8 mouse cellular contexts compared by ENCODE assay signal in genomic region chr7:65369101-65369500, GRCm38 (mm10).
DNase-seq lines count a peak whose midpoint lies in the region; ATAC-seq and TF ChIP-seq lines count a peak whose summit lies in the region.

No protein-coding gene starts in this region.

- no peak for ATAC-seq in heart, embryonic 12.5 days (ENCODE audit: insufficient number of reproducible peaks, low FRiP score)
- ATAC-seq in hindbrain, embryonic 13.5 days (ENCODE audit: low FRiP score) = no peak
- ATAC-seq in midbrain, embryonic 12.5 days (ENCODE audit: low FRiP score, low read depth) = no peak

- 31% methylated on average over 5 of the region's 5 CpGs for WGBS in heart, embryonic 12.5 days
- 21% methylated on average over 5 of the region's 5 CpGs for WGBS in hindbrain, embryonic 13.5 days
- WGBS in midbrain, embryonic 12.5 days = 12% methylated on average over 5 of the region's 5 CpGs

- H3K4me3 ChIP-seq in heart, embryonic 12.5 days = peak overlapping the region; percentile 48
- peak overlapping the region; percentile 42 for H3K4me3 ChIP-seq in cortical plate, adult 2 months (ENCODE audit: insufficient read depth, low read length)
- H3K4me3 ChIP-seq in hindbrain, embryonic 13.5 days = peak overlapping the region; percentile 30
- H3K4me3 ChIP-seq in midbrain, embryonic 12.5 days = peak overlapping the region; percentile 28

- H3K9ac ChIP-seq in heart, embryonic 12.5 days = peak overlapping the region; percentile 60
- H3K9ac ChIP-seq in hindbrain, embryonic 13.5 days = peak overlapping the region; percentile 60
- H3K9ac ChIP-seq in midbrain, embryonic 12.5 days (replicated peaks) = 0 out of 2 replicates have a peak overlapping the region, but pooled peaks have one; percentile 34

- H3K9me3 ChIP-seq in heart, embryonic 12.5 days (replicated peaks) = no peaks in the 10 kb centered on the region
- H3K9me3 ChIP-seq in hindbrain, embryonic 13.5 days = no peaks in the 10 kb centered on the region
- no peaks in the 10 kb centered on the region for H3K9me3 ChIP-seq in midbrain, embryonic 12.5 days

- no peak for DNase-seq in heart, adult 8-10 months (ENCODE audit: low spot score)
- DNase-seq in right cerebral cortex, postnatal 14 days = no peak
- no peak for DNase-seq in gastrocnemius, postnatal 36 days
- no peak for DNase-seq in gastrocnemius, postnatal 14 days

- intact Hi-C loops in gastrocnemius, postnatal 36 days (cut with DNase I) = no loop called here
- intact Hi-C loops in gastrocnemius, postnatal 14 days (cut with DNase I; ENCODE audit: low total_unique reads) = no loop called here

- H3K27me3 ChIP-seq in heart, embryonic 12.5 days (replicated peaks) = no peaks in the 10 kb centered on the region
- no peaks in the 10 kb centered on the region for H3K27me3 ChIP-seq in hindbrain, embryonic 13.5 days
- no peaks in the 10 kb centered on the region for H3K27me3 ChIP-seq in midbrain, embryonic 12.5 days

- H3K27ac ChIP-seq in heart, embryonic 12.5 days (ENCODE audit: poor library complexity, severe bottlenecking) = peak overlapping the region; percentile 52; the same call in 1 of the 2 replicates
- peak overlapping the region; percentile 84 for H3K27ac ChIP-seq in cortical plate, adult 2 months (ENCODE audit: insufficient read depth, low read length)
- peak overlapping the region; percentile 15; the same call in 1 of the 2 replicates for H3K27ac ChIP-seq in hindbrain, embryonic 13.5 days
- H3K27ac ChIP-seq in midbrain, embryonic 12.5 days (replicated peaks) = no peak overlapping the region

- peak overlapping the region; percentile 80 for H3K4me2 ChIP-seq in heart, embryonic 12.5 days
- H3K4me2 ChIP-seq in hindbrain, embryonic 13.5 days = peak overlapping the region; percentile 89
- peak overlapping the region; percentile 85 for H3K4me2 ChIP-seq in midbrain, embryonic 12.5 days (replicated peaks)

- no peak for TF ChIP-seq POLR2A in cortical plate, adult 2 months (IDR thresholded peaks at IDR 0.05; ENCODE audit: extremely low read depth, insufficient read depth, low read length)

- no peak for TF ChIP-seq CTCF in cortical plate, adult 2 months (IDR thresholded peaks at IDR 0.05; ENCODE audit: extremely low read depth, insufficient read depth, low read length)

- H3K36me3 ChIP-seq in heart, embryonic 12.5 days = no peaks in the 10 kb centered on the region
- H3K36me3 ChIP-seq in hindbrain, embryonic 13.5 days = no peaks in the 10 kb centered on the region
- no peaks in the 10 kb centered on the region for H3K36me3 ChIP-seq in midbrain, embryonic 12.5 days

- H3K4me1 ChIP-seq in heart, embryonic 12.5 days (replicated peaks) = peaks cover 33% of the 10 kb centered on the region
- no peaks in the 10 kb centered on the region for H3K4me1 ChIP-seq in cortical plate, adult 2 months (ENCODE audit: control insufficient read depth, insufficient read depth, low read length)
- peaks cover 22% of the 10 kb centered on the region for H3K4me1 ChIP-seq in hindbrain, embryonic 13.5 days (replicated peaks)
- peaks cover 23% of the 10 kb centered on the region for H3K4me1 ChIP-seq in midbrain, embryonic 12.5 days
